Mouse (Mus musculus): ENCODE results near the gene Schip1. TPM values are rescaled to one million over a fixed set of nuclear protein-coding genes. Genes with fewer than 3 reads are reported as not detected.

Schip1 gene
- total RNA-seq, 2 experiments from 2014 or later: 105 to 129 TPM

GRCm38 (mm10) chr3:68375100-68375508, 310.5 kb downstream of the Schip1 start:
- DNase-seq: no peak
- intact Hi-C loops (cut with DNase I): no loop called here

- no peak for DNase-seq
- intact Hi-C loops (cut with DNase I): no loop called here
Observed at GRCm38 (mm10) chr3:68377452-68378198, 313.0 kb downstream of the Schip1 start.

- intact Hi-C loops (cut with DNase I): no loop called here
- no peak for DNase-seq
Observed at GRCm38 (mm10) chr3:68378799-68379198, 314.2 kb downstream of the Schip1 start.

- intact Hi-C loops (cut with DNase I): no loop called here
Observed at GRCm38 (mm10) chr3:68379242-68379641, 314.6 kb downstream of the Schip1 start.

GRCm38 (mm10) chr3:68383672-68384071, 319.1 kb downstream of the Schip1 start:
- DNase-seq: no peak

More at GRCm38 (mm10) chr3:68379242-68379641, 314.6 kb downstream of the Schip1 start:
- no peak for DNase-seq

DNA sequence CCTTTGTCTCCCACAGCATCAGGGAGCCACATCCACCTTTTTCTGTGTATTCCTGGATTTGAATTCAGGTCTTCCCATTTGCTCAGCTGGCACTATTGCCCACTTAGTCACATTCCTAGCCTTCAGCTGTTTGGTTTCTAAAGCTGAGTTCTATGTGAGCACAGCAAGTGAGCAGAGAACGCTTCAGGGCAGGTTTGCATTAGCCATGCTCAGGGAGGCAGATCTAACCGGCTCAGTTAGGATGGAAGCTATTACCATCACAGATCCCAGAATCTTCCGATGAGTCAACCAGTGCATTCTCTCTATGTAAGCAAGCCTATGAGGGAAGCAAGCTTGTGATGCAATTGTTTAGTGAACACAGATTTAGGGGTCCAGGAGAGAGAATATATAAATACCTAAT, 320.9 kb downstream of the Schip1 start:
- intact Hi-C loops (cut with DNase I): no loop called here
- DNase-seq: no peak

More at GRCm38 (mm10) chr3:68383672-68384071, 319.1 kb downstream of the Schip1 start:
- intact Hi-C loops (cut with DNase I): no loop called here

DNA sequence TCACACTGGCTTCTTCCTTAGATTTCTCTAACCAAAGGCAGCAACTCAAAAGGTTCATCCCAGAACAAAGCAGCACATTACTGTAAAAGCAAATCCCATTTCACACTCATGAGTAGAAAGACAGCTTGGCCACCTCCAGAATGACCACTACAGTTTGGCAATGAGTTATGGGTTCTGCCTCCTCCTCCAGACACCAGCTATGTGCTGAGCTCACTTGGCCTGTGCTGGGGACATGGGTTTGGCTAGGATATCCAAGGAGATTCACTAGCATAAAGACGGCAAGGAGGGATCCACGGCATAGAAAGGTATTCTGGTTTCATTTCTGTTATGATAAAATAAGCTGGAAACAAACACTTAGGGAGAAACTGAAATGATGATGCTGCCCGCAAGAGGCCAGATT, 323.4 kb downstream of the Schip1 start:
- DNase-seq: no peak
- intact Hi-C loops (cut with DNase I): no loop called here

DNA sequence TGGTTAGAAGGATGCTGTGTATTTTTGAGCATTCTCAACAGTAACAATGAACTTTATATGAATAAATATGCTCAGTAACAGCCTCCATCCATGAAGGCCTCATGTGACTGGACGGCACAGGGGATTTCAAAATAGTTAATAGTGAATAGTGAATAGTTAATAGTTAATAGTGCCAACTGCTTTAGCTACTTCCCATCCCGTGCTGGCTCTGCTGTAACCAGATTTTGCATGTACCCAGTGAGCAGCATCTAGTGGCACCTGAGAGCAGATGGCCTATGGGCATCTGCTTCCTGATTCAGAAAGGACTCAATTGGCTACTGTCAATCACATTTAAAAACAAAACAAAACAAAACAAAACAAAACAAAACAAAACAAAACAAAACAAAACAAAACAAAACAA, 329.0 kb downstream of the Schip1 start:
- intact Hi-C loops (cut with DNase I): no loop called here
- no peak for DNase-seq

DNA sequence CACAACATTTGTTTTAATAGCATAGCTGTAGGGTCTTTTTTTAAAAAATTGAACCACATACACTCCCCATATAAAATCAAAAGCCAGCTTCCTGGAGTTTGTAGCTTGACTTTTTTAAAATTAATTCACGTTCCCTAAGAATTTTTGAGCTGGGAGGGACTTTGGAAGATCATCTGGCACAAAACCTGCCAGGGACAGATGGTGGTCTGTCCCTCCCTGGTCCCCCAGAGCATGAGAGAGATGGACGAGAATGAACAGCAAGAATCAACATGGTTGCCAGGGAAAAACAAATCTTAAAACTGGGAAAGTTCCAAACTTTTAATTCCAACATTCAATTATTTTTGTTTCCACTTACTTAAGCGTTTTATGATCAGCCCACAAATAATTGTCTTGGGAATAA, 334.1 kb downstream of the Schip1 start:
- intact Hi-C loops (cut with DNase I): no loop called here
- no peak for DNase-seq

DNA sequence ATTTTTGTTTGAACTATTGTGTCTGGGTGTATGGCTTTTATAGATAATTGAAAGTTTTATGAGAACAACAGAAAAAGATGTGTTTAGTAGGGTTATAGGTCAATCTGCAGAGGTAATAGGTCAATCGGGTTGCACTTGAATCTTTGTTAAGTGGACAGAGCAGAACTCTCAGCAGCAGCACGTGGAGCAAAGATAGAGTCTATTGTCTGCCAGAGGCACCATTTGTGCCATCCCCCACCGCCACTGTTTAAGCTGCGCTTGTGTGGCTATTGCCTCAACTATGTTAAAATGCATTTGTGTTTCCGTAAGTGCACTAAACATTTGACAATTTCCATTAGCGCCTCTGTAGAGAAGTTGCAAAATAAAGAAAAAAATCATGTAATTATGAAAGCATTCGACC, 335.5 kb downstream of the Schip1 start:
- DNase-seq: no peak
- intact Hi-C loops (cut with DNase I): no loop called here

DNA sequence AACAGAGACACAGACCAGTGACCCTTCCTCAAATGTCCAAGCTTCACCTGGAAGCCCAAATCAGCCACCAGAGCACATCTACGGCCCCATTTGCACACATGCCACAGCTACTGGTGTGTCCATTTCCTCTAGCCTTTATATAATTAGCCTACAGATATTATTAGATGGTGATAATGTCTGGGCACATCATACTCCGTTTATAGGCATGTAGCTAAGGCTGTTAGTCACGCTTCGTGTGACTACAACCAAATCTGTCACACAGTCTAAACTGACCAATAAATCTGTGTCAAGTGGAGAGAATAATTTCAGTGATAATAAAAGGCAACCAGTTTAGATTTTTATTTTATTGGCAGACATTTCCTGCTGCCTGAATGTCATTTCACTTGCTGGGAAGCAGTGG, 338.7 kb downstream of the Schip1 start:
- DNase-seq: no peak
- intact Hi-C loops (cut with DNase I): no loop called here

DNA sequence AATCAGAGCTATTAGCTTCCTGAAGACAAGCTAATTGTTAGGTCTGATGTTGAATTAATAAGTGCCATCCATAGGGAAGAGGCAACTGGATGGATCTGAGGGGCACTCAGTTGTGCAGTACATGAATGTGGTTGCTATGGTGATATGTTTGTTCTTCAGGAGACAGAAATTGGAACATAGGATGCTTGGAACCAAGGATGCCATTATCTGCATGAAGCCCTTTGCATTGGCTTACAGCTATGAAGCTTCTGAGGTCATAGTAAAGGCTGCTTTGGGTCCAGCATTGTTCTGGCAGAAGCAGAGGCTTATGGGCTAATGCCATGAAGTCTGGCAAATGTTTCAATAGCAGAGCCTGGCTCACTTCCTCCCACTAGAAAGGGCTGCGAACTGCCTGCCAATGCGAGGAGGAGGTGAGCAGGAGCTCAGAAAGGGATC, 339.2 kb downstream of the Schip1 start:
- intact Hi-C loops (cut with DNase I): no loop called here
- no peak for DNase-seq

DNA sequence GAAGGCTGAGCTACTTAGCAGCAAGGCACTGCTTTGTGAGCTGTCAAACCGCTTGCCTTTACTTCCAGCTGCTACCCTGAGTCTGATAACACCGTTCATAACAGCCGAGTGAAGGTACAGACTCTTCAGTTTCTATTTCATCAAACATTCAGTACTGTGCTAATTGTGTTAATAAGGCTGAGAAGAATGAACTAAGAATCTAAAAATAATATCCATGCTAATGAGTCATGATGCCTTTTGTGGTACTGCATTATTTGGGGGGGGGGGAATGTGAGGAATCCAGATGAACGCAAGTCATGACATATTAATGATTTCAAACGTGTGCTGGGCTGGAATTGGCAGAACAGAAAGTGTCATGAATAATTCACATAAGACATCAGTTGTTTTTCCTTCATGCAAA, 341.1 kb downstream of the Schip1 start:
- DNase-seq: no peak
- intact Hi-C loops (cut with DNase I): no loop called here

GRCm38 (mm10) chr3:68412262-68412661, 347.7 kb downstream of the Schip1 start:
- no peak for DNase-seq
- intact Hi-C loops (cut with DNase I): no loop called here

- intact Hi-C loops (cut with DNase I): no loop called here
- DNase-seq: no peak
Observed at GRCm38 (mm10) chr3:68419792-68420191, 355.2 kb downstream of the Schip1 start.

GRCm38 (mm10) chr3:68420927-68421326, 356.3 kb downstream of the Schip1 start:
- intact Hi-C loops (cut with DNase I): no loop called here

DNA sequence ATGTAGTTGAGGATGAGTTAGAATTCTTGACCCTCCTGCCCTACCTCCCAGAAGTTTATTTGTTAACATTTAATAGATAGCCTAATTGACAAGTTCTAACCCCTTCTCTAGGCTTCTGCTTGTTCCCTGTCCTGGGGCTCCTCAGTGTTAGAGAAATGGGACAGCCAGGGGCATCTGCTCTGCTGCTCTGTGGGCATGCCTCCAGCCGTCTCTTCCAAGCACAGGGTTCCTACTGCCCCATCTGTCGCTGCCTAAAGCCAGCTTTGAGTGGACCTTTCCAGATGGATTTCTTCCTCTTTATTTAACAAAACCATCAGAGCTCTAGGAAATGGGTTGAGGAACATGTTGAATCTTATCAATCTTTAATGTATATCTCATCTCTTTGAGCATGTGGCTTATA, 357.2 kb downstream of the Schip1 start:
- DNase-seq: no peak
- intact Hi-C loops (cut with DNase I): no loop called here

More at GRCm38 (mm10) chr3:68420927-68421326, 356.3 kb downstream of the Schip1 start:
- DNase-seq: no peak

GRCm38 (mm10) chr3:68428081-68428480, 363.5 kb downstream of the Schip1 start:
- DNase-seq: no peak
- intact Hi-C loops (cut with DNase I): no loop called here

- intact Hi-C loops (cut with DNase I): no loop called here
- DNase-seq: no peak
Observed at GRCm38 (mm10) chr3:68434435-68434834, 369.8 kb downstream of the Schip1 start.

DNA sequence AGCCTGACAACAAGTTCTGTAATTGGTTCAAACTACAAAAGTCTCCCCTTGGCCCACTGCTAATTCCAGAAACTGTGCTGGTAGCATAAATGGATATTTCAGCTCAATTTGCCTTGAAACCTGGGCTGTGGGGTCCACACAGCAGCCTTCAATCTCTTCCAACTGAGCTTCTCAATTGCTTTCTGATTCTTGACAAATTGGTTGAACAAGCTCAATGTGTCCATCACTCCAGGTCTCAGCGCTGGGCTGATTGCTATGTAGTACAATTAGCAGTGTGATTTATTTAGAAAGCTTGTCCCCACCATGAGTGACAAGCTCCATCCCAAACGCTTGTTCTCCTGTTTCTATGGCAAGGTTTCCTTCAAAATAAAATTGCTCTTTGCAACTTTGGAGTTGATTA, 370.3 kb downstream of the Schip1 start:
- DNase-seq: no peak
- intact Hi-C loops (cut with DNase I): no loop called here

- intact Hi-C loops (cut with DNase I): no loop called here
- no peak for DNase-seq
Observed at GRCm38 (mm10) chr3:68448480-68448879, 383.9 kb downstream of the Schip1 start.

GRCm38 (mm10) chr3:68451634-68452033, 387.0 kb downstream of the Schip1 start:
- DNase-seq: no peak
- intact Hi-C loops (cut with DNase I): no loop called here

DNA sequence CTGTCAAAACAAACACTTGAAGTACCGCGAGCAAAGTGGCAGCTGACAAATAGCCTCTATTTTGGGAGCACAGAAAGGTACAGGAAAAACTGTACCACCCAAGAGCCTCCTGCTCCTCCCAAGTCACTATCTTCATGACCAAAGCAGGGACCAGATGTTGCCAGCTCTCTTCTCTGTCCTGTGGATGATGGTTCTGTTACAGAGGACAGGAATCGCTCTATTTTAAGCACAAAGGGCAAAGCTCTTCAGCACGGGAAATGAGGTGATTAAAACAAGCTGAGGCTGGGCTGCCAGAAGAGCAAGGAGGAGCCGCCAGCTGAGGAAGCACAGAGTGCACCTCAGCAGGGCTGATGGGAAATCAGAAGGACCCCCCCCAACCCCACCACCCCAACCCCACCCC, 388.7 kb downstream of the Schip1 start:
- no peak for DNase-seq
- intact Hi-C loops (cut with DNase I): no loop called here

All from gastrocnemius, postnatal 36 days (tissue).